Mouse (Mus musculus): ENCODE data around the gene Ifi213. TPM values are rescaled to one million over a fixed set of nuclear protein-coding genes. Genes with fewer than 3 reads are reported as not detected.

Gene Ifi213
- polyA plus RNA-seq, 1 experiment from 2014 or later = not detected

Small RNA genes lying within 50 kb of the gene (microRNA-seq; reads per million reads assigned to microRNA genes)
- gene Gm44339 (not detected), gene Gm44481 (not detected)

Other genes with a start within 250 kb of the Ifi213 start
- gene Aim2, start 248.4 kb downstream of the Ifi213 start, polyA plus RNA-seq (2014; fragmentation: Nextera tagmentation; extraction: Ambion mirVana) = 1.2 and 2.5 TPM in 2 replicates
- gene Cadm3, start 231.6 kb downstream of the Ifi213 start, polyA plus RNA-seq (2014; fragmentation: Nextera tagmentation; extraction: Ambion mirVana) = 1.1 and 1.4 TPM in 2 replicates
- gene Ifi206, start 108.2 kb downstream of the Ifi213 start, polyA plus RNA-seq (2014; fragmentation: Nextera tagmentation; extraction: Ambion mirVana) = not detected in 2 replicates
- not detected in 2 replicates for gene Ifi214, start 63.3 kb downstream of the Ifi213 start, polyA plus RNA-seq (2014; fragmentation: Nextera tagmentation; extraction: Ambion mirVana)
- 0.07 TPM in 1 of 2 replicates, not detected in the other for gene Ifi209, start 31.6 kb upstream of the Ifi213 start, polyA plus RNA-seq (2014; fragmentation: Nextera tagmentation; extraction: Ambion mirVana)
- not detected in 2 replicates for gene Ifi208, start 74.4 kb upstream of the Ifi213 start, polyA plus RNA-seq (2014; fragmentation: Nextera tagmentation; extraction: Ambion mirVana)
- 0.48 and 0.57 TPM in 2 replicates for gene Ifi207, start 142.5 kb upstream of the Ifi213 start, polyA plus RNA-seq (2014; fragmentation: Nextera tagmentation; extraction: Ambion mirVana)
- gene Ifi204, start 167.7 kb upstream of the Ifi213 start, polyA plus RNA-seq (2014; fragmentation: Nextera tagmentation; extraction: Ambion mirVana) = 0.09 and 0.89 TPM in 2 replicates

Measured in limb, embryonic 11.5 days (tissue).